Comparison of ENCODE assay signal across 8 mouse cellular contexts in genomic region chr8:105138423-105138822, GRCm38 (mm10). TPM values are rescaled to one million over a fixed set of nuclear protein-coding genes. Genes with fewer than 3 reads are reported as not detected.
A peak's percentile ranks its signal among the peaks of the same experiment; 100 is the strongest.
DNase-seq lines count a peak whose midpoint lies in the region; ATAC-seq and TF ChIP-seq lines count a peak whose summit lies in the region.

No protein-coding gene starts in this region.

- H3K36me3 ChIP-seq in midbrain, postnatal 0 days (ENCODE audit: insufficient read depth, low read length), result no peaks in the 10 kb centered on the region
- H3K36me3 ChIP-seq in midbrain, embryonic 13.5 days, result no peaks in the 10 kb centered on the region
- H3K36me3 ChIP-seq in embryonic facial prominence, embryonic 11.5 days (replicated peaks; ENCODE audit: control insufficient read depth, insufficient read depth, low read depth, low read length), result no peaks in the 10 kb centered on the region
- no peaks in the 10 kb centered on the region for H3K36me3 ChIP-seq in liver, embryonic 16.5 days (ENCODE audit: control insufficient read depth, insufficient read depth)

- no peak overlapping the region for H3K4me2 ChIP-seq in midbrain, postnatal 0 days (ENCODE audit: low read depth, low read length, poor library complexity, severe bottlenecking)
- H3K4me2 ChIP-seq in midbrain, embryonic 13.5 days (replicated peaks), result no peak overlapping the region
- no peak overlapping the region for H3K4me2 ChIP-seq in embryonic facial prominence, embryonic 11.5 days (ENCODE audit: low read depth, low read length)
- no peak overlapping the region for H3K4me2 ChIP-seq in liver, embryonic 16.5 days (ENCODE audit: low read depth, low read length)

- H3K27ac ChIP-seq in midbrain, postnatal 0 days (ENCODE audit: low read depth, low read length), result no peak overlapping the region
- no peak overlapping the region for H3K27ac ChIP-seq in midbrain, embryonic 13.5 days
- H3K27ac ChIP-seq in embryonic facial prominence, embryonic 11.5 days (replicated peaks; ENCODE audit: low read depth, low read length), result no peak overlapping the region
- no peak overlapping the region for H3K27ac ChIP-seq in liver, embryonic 16.5 days (ENCODE audit: low read length)

- H3K9ac ChIP-seq in midbrain, postnatal 0 days (replicated peaks; ENCODE audit: low read length, poor library complexity, severe bottlenecking), result no peak overlapping the region
- H3K9ac ChIP-seq in midbrain, embryonic 13.5 days (replicated peaks), result no peak overlapping the region
- no peak overlapping the region for H3K9ac ChIP-seq in embryonic facial prominence, embryonic 11.5 days (replicated peaks; ENCODE audit: low read length)
- no peak overlapping the region for H3K9ac ChIP-seq in liver, embryonic 16.5 days (ENCODE audit: low read depth, low read length)

- H3K4me3 ChIP-seq in midbrain, postnatal 0 days (ENCODE audit: low read depth, low read length), result no peak overlapping the region
- H3K4me3 ChIP-seq in midbrain, embryonic 13.5 days (replicated peaks), result no peak overlapping the region
- no peak overlapping the region for H3K4me3 ChIP-seq in embryonic facial prominence, embryonic 11.5 days (ENCODE audit: low read depth, low read length)
- no peak overlapping the region for H3K4me3 ChIP-seq in liver, embryonic 16.5 days (ENCODE audit: low read depth, low read length)

- no peaks in the 10 kb centered on the region for H3K4me1 ChIP-seq in midbrain, postnatal 0 days (ENCODE audit: insufficient read depth, low read length)
- no peaks in the 10 kb centered on the region for H3K4me1 ChIP-seq in midbrain, embryonic 13.5 days (replicated peaks)
- no peaks in the 10 kb centered on the region for H3K4me1 ChIP-seq in embryonic facial prominence, embryonic 11.5 days (ENCODE audit: control insufficient read depth, insufficient read depth, low read length)
- no peaks in the 10 kb centered on the region for H3K4me1 ChIP-seq in liver, embryonic 16.5 days (ENCODE audit: control insufficient read depth, low read depth, low read length)

- no peak for ATAC-seq in midbrain, postnatal 0 days (ENCODE audit: low FRiP score)
- ATAC-seq in midbrain, embryonic 13.5 days, result no peak
- ATAC-seq in embryonic facial prominence, embryonic 11.5 days (replicated peaks; ENCODE audit: insufficient number of reproducible peaks, low FRiP score, low TSS enrichment, low read depth), result no peak
- ATAC-seq in liver, embryonic 16.5 days (ENCODE audit: low read depth), result peak; percentile 35; the same call in 1 of the 2 replicates

- WGBS in midbrain, postnatal 0 days, result 29% methylated on average over 4 of the region's 4 CpGs
- 30% methylated on average over 4 of the region's 4 CpGs for WGBS in midbrain, embryonic 13.5 days
- WGBS in embryonic facial prominence, embryonic 11.5 days, result 30% methylated on average over 4 of the region's 4 CpGs
- WGBS in liver, embryonic 16.5 days (ENCODE audit: insufficient replicate concordance), result 12% methylated on average over 4 of the region's 4 CpGs

- TF ChIP-seq CTCF in midbrain, postnatal 0 days (IDR thresholded peaks at IDR 0.05), result peak; percentile 69

- DNase-seq in midbrain, postnatal 0 days (ENCODE audit: low spot score), result peak; percentile 6
- peak; percentile 90 for DNase-seq in adrenal gland, postnatal 14 days
- peak; percentile 71 for DNase-seq in embryonic facial prominence, embryonic 11.5 days (ENCODE audit: low spot score)
- DNase-seq in kidney, adult 8-10 months, result peak; percentile 70 to 89
- DNase-seq in right cerebral cortex, adult 2 months (ENCODE audit: low spot score in 2 of 2), result peak; percentile 48 to 60
- peak; percentile 36 to 74 for DNase-seq in urinary bladder, postnatal 4 days (ENCODE audit: low spot score in 2 of 2)

- 0 out of 2 replicates have a peak, but pooled peaks cover 3% of the 10 kb centered on the region for H3K27me3 ChIP-seq in midbrain, postnatal 0 days (ENCODE audit: insufficient read depth, low read length)
- no peaks in the 10 kb centered on the region for H3K27me3 ChIP-seq in midbrain, embryonic 13.5 days
- no peaks in the 10 kb centered on the region for H3K27me3 ChIP-seq in embryonic facial prominence, embryonic 11.5 days (ENCODE audit: control insufficient read depth, insufficient read depth, low read length)
- no peaks in the 10 kb centered on the region for H3K27me3 ChIP-seq in liver, embryonic 16.5 days (ENCODE audit: control insufficient read depth, insufficient read depth, low read depth, low read length)

- H3K9me3 ChIP-seq in midbrain, postnatal 0 days (ENCODE audit: low read length), result no peaks in the 10 kb centered on the region
- H3K9me3 ChIP-seq in midbrain, embryonic 13.5 days, result no peaks in the 10 kb centered on the region
- H3K9me3 ChIP-seq in embryonic facial prominence, embryonic 11.5 days (replicated peaks; ENCODE audit: control insufficient read depth, low read length), result no peaks in the 10 kb centered on the region
- H3K9me3 ChIP-seq in liver, embryonic 16.5 days (replicated peaks; ENCODE audit: control insufficient read depth, low read length), result no peaks in the 10 kb centered on the region

RNA-seq across cellular contexts. Expression of gene Ces4a, which starts 6.8 kb away (rescaled TPM):
- total RNA-seq in midbrain, postnatal 0 days (2014; rRNA removed), result not detected in 2 replicates
- 0.06 TPM in 1 of 2 replicates, not detected in the other for polyA plus RNA-seq in midbrain, postnatal 0 days (2015; fragmentation: Nextera tagmentation; extraction: Ambion mirVana)
- polyA plus RNA-seq in midbrain, embryonic 13.5 days (2015; fragmentation: Nextera tagmentation; extraction: Ambion mirVana), result not detected in 2 replicates
- total RNA-seq in adrenal gland, postnatal 14 days (2021), result not detected in 2 replicates
- not detected in 2 replicates for polyA plus RNA-seq in embryonic facial prominence, embryonic 11.5 days (2014; fragmentation: Nextera tagmentation; extraction: Ambion mirVana)
- not detected in 2 replicates for polyA plus RNA-seq in liver, embryonic 16.5 days (2015; fragmentation: Nextera tagmentation; extraction: Ambion mirVana)

RNA-seq across cellular contexts. Expression of gene Cbfb, which starts 32.1 kb away (rescaled TPM):
- total RNA-seq in midbrain, postnatal 0 days (2014; rRNA removed), result 43.9 and 46.1 TPM in 2 replicates
- polyA plus RNA-seq in midbrain, postnatal 0 days (2015; fragmentation: Nextera tagmentation; extraction: Ambion mirVana), result 16.2 and 17.5 TPM in 2 replicates
- polyA plus RNA-seq in midbrain, embryonic 13.5 days (2015; fragmentation: Nextera tagmentation; extraction: Ambion mirVana), result 23.2 and 25.3 TPM in 2 replicates
- total RNA-seq in adrenal gland, postnatal 14 days (2021), result 58.4 and 60.1 TPM in 2 replicates
- polyA plus RNA-seq in embryonic facial prominence, embryonic 11.5 days (2014; fragmentation: Nextera tagmentation; extraction: Ambion mirVana), result 119 and 139 TPM in 2 replicates
- 6.6 and 7.5 TPM in 2 replicates for polyA plus RNA-seq in liver, embryonic 16.5 days (2015; fragmentation: Nextera tagmentation; extraction: Ambion mirVana)

RNA-seq across cellular contexts. Expression of gene Ces3b, which starts 54.9 kb away (rescaled TPM):
- total RNA-seq in midbrain, postnatal 0 days (2014; rRNA removed), result not detected in 2 replicates
- not detected in 2 replicates for polyA plus RNA-seq in midbrain, postnatal 0 days (2015; fragmentation: Nextera tagmentation; extraction: Ambion mirVana)
- polyA plus RNA-seq in midbrain, embryonic 13.5 days (2015; fragmentation: Nextera tagmentation; extraction: Ambion mirVana), result not detected in 2 replicates
- 1.5 TPM in 1 of 2 replicates, not detected in the other for total RNA-seq in adrenal gland, postnatal 14 days (2021)
- polyA plus RNA-seq in embryonic facial prominence, embryonic 11.5 days (2014; fragmentation: Nextera tagmentation; extraction: Ambion mirVana), result not detected in 2 replicates
- polyA plus RNA-seq in liver, embryonic 16.5 days (2015; fragmentation: Nextera tagmentation; extraction: Ambion mirVana), result not detected in 2 replicates

Comparison
In these comparisons a context has a peak if more than half of its experiments do, and no peak if none do; other contexts are left out.
1. DNase-seq: peak in every context shown above with its lines; median percentile 90 in adrenal gland, postnatal 14 days; 80 in kidney, adult 8-10 months; 71 in embryonic facial prominence, embryonic 11.5 days; 55 in urinary bladder, postnatal 4 days; 54 in right cerebral cortex, adult 2 months; 6 in midbrain, postnatal 0 days.